Mouse (Mus musculus) CH12.LX (cell line): ENCODE measurements at regions not wholly inside any gene's neighbourhood (a gene's known extent, or its start where the extent isn't known, plus 50 kb on each side); places are given as distances from the start of the nearest gene placed in this dataset.

ENCODE experiments used
- DNase-seq: peaks from one replicate; pipeline ENCODE4 v3.0.0-alpha.2; 2013; ENCODE audit errors: extremely low read depth
- H3K27ac ChIP-seq: 2 replicates; pipeline ENCODE4 v1.5.1; 2012; ENCODE audit warnings: low read depth, mild to moderate bottlenecking, control low read depth, moderate library complexity; ENCODE audit not compliant: insufficient read depth
- H3K27me3 ChIP-seq: replicated peaks from 2 replicates; pipeline ENCODE3; 2012; ENCODE audit warnings: inconsistent platforms
- H3K36me3 ChIP-seq, 2 experiments: replicated peaks in 1 of 2; 2 replicates each; pipeline versions ENCODE3 to v1.6.1; 2012; ENCODE audit warnings: inconsistent platforms in 1 of 2, low read length in 1 of 2, mild to moderate bottlenecking in 1 of 2, mixed read lengths in 1 of 2, moderate library complexity in 1 of 2; ENCODE audit not compliant: control insufficient read depth in 1 of 2, insufficient read depth in 1 of 2
- H3K4me1 ChIP-seq, 2 experiments: 2 replicates each; pipeline ENCODE4 v1.6.1; 2012; ENCODE audit warnings: inconsistent platforms in 1 of 2, moderate library complexity in 1 of 2; ENCODE audit not compliant: insufficient read depth in 2 of 2, control insufficient read depth in 1 of 2
- H3K4me2 ChIP-seq: 2 replicates; pipeline ENCODE4 v1.6.1; 2012; ENCODE audit warnings: low read depth, mild to moderate bottlenecking, control low read depth; ENCODE audit not compliant: poor library complexity, insufficient read depth, severe bottlenecking
- H3K4me3 ChIP-seq, 3 experiments: fragments of 150-350 bp in 1 of 3; sonication (generic) in 1 of 3; replicated peaks in 1 of 3; 2 replicates each; pipeline versions ENCODE3 to v1.5.1; 2011 to 2012; ENCODE audit warnings: low read depth in 2 of 3, low read length in 2 of 3, mild to moderate bottlenecking in 2 of 3, moderate library complexity in 2 of 3, control low read depth in 1 of 3, improper control_type of control experiment in 1 of 3, inconsistent platforms in 1 of 3, mixed read lengths in 1 of 3; ENCODE audit not compliant: poor library complexity in 1 of 3
- H3K79me2 ChIP-seq: replicated peaks from 2 replicates; pipeline ENCODE4 v1.6.1; 2012; ENCODE audit warnings: mild to moderate bottlenecking, moderate library complexity; ENCODE audit not compliant: control insufficient read depth, poor library complexity, insufficient read depth, severe bottlenecking; ENCODE audit errors: extremely low read depth
- H3K9ac ChIP-seq: 2 replicates; pipeline ENCODE4 v1.6.1; 2012; ENCODE audit warnings: low read depth, mild to moderate bottlenecking, control low read depth, moderate library complexity; ENCODE audit not compliant: insufficient read depth
- H3K9me3 ChIP-seq: replicated peaks from 2 replicates; pipeline ENCODE3; 2012; ENCODE audit warnings: low read length, inconsistent platforms, mixed read lengths
- BHLHE40 ChIP-seq: IDR thresholded peaks from 2 replicates; pipeline ENCODE4 v1.6.1; 2011; ENCODE audit warnings: mild to moderate bottlenecking, low read depth, low read length, improper control_type of control experiment
- CHD1 ChIP-seq: IDR thresholded peaks from 2 replicates; pipeline ENCODE4 v1.6.1; 2012; ENCODE audit warnings: low read depth, low read length, improper control_type of control experiment, inconsistent platforms
- CHD2 ChIP-seq: IDR thresholded peaks from 2 replicates; pipeline ENCODE4 v1.6.1; 2011; ENCODE audit warnings: low read length, improper control_type of control experiment
- E2F4 ChIP-seq: IDR thresholded peaks from 2 replicates; pipeline ENCODE4 v1.6.1; 2011; ENCODE audit warnings: low read depth, low read length, improper control_type of control experiment; ENCODE audit not compliant: insufficient replicate concordance
- ELF1 ChIP-seq: IDR thresholded peaks from 2 replicates; pipeline ENCODE4 v1.6.1; 2014; ENCODE audit warnings: low read depth, mild to moderate bottlenecking, inconsistent platforms, low read length, improper control_type of control experiment
- JUN ChIP-seq: IDR thresholded peaks from 2 replicates; pipeline ENCODE4 v1.6.1; 2011; ENCODE audit warnings: low read depth, mild to moderate bottlenecking, low read length, improper control_type of control experiment, moderate library complexity; ENCODE audit not compliant: insufficient read depth
- JUND ChIP-seq: conservative IDR thresholded peaks from 2 replicates; pipeline ENCODE4 v1.6.1; 2011; ENCODE audit warnings: low read depth, low read length, improper control_type of control experiment
- MAX ChIP-seq: IDR thresholded peaks from 2 replicates; pipeline ENCODE4 v1.6.1; 2011; ENCODE audit warnings: low read length, improper control_type of control experiment
- MAZ ChIP-seq: IDR thresholded peaks from 2 replicates; pipeline ENCODE4 v1.6.1; 2012; ENCODE audit warnings: low read depth, mild to moderate bottlenecking, inconsistent platforms, low read length, improper control_type of control experiment, moderate library complexity
- MEF2A ChIP-seq: IDR thresholded peaks from 2 replicates; pipeline ENCODE4 v1.6.1; 2014; ENCODE audit warnings: low read depth, mild to moderate bottlenecking, inconsistent platforms, low read length, improper control_type of control experiment, borderline replicate concordance
- MXI1 ChIP-seq: IDR thresholded peaks from 2 replicates; pipeline ENCODE4 v1.6.1; 2011; ENCODE audit warnings: mild to moderate bottlenecking, low read depth, low read length, improper control_type of control experiment
- NELFE ChIP-seq: IDR thresholded peaks from 2 replicates; pipeline ENCODE4 v1.6.1; 2011; ENCODE audit warnings: low read depth, low read length, improper control_type of control experiment
- NRF1 ChIP-seq: IDR thresholded peaks from 2 replicates; pipeline ENCODE4 v1.6.1; 2014; ENCODE audit warnings: low read depth, mild to moderate bottlenecking, inconsistent platforms, low read length, improper control_type of control experiment, moderate library complexity
- PAX5 ChIP-seq: IDR thresholded peaks from 2 replicates; pipeline ENCODE4 v1.6.1; 2012; ENCODE audit warnings: low read length, inconsistent platforms, mixed read lengths
- POLR2A ChIP-seq: IDR thresholded peaks from 2 replicates; pipeline ENCODE4 v1.6.1; 2011; ENCODE audit warnings: low read depth, mild to moderate bottlenecking, improper control_type of control experiment, low read length
- RAD21 ChIP-seq: IDR thresholded peaks from 2 replicates; pipeline ENCODE4 v1.6.1; 2011; ENCODE audit warnings: low read depth, mild to moderate bottlenecking, low read length, improper control_type of control experiment, moderate library complexity
- SIN3A ChIP-seq: IDR thresholded peaks from 2 replicates; pipeline ENCODE4 v1.6.1; 2012; ENCODE audit warnings: low read length, improper control_type of control experiment, inconsistent platforms
- TBP ChIP-seq: conservative IDR thresholded peaks from 2 replicates; pipeline ENCODE4 v1.6.1; 2011; ENCODE audit warnings: low read depth, low read length, improper control_type of control experiment
- UBTF ChIP-seq: IDR thresholded peaks from 2 replicates; pipeline ENCODE4 v1.6.1; 2012; ENCODE audit warnings: low read depth, mild to moderate bottlenecking, inconsistent platforms, low read length, improper control_type of control experiment, moderate library complexity
- USF1 ChIP-seq: IDR thresholded peaks from 2 replicates; pipeline ENCODE4 v1.6.1; 2014; ENCODE audit warnings: low read depth, mild to moderate bottlenecking, inconsistent platforms, low read length, improper control_type of control experiment
- ZMIZ1 ChIP-seq: IDR thresholded peaks from 2 replicates; pipeline ENCODE4 v1.6.1; 2012; ENCODE audit warnings: low read depth, mild to moderate bottlenecking, inconsistent platforms, low read length, improper control_type of control experiment
- ZNF384 ChIP-seq: IDR thresholded peaks from 2 replicates; pipeline ENCODE4 v1.6.1; 2012; ENCODE audit warnings: low read depth, low read length, improper control_type of control experiment, inconsistent platforms
- dilution Hi-C: fragments of 300-500 bp; cut with MboI; formaldehyde crosslinking; loops from 2 replicates; pipeline ENCODE4 v1.14.3; 2020; ENCODE audit warnings: low sequenced_read_pairs; ENCODE audit not compliant: extremely low pct_unique_long_range_greater_than_20kb, extremely low pct_ligation_motif_present
- in situ Hi-C: fragments of 300-500 bp; cut with MboI; formaldehyde crosslinking; loops from 3 replicates; pipeline ENCODE4 v1.14.3; 2019; ENCODE audit warnings: low sequenced_read_pairs, low pct_ligation_motif_present, low pct_unique_long_range_greater_than_20kb, mixed read lengths

DNA sequence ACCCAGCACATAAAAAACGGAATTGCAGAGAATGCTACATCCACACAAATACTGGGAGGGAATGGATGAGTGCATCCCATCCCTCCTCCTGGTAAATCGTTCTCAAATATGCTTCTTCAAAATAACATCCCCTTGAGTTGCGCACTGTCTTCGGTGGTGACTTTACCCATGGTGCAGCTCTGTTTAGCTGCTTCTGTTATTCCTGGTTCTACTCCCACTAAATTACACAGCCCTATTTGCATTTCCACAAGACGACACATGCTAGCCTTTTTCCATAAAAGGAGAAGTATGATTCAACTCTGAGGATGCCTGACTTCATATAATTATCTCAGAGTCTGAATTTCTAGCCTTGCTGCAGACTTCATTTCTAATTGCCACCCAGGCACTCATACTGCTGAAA is 65.5 kb upstream of the Ift57 start:
- H3K9me3 ChIP-seq: no peaks in the 10 kb centered on the region
- H3K4me3 ChIP-seq: no peak overlapping the region
- no peak for TF ChIP-seq SIN3A
- TF ChIP-seq UBTF: no peak
- no peak for TF ChIP-seq E2F4
- no peak for TF ChIP-seq JUND
- no peak for TF ChIP-seq NELFE
- TF ChIP-seq MXI1: no peak
- no peak for TF ChIP-seq CHD2
- TF ChIP-seq RAD21: no peak
- no peaks in the 10 kb centered on the region for H3K27me3 ChIP-seq
- in situ Hi-C loops (no loop called here), dilution Hi-C loops (no loop called here)
- H3K9ac ChIP-seq: no peak overlapping the region
- no peak overlapping the region for H3K4me2 ChIP-seq
- no peaks in the 10 kb centered on the region for H3K79me2 ChIP-seq
- no peak overlapping the region for H3K27ac ChIP-seq
- no peaks in the 10 kb centered on the region for H3K36me3 ChIP-seq
- DNase-seq: no peak
- H3K4me1 ChIP-seq: peaks cover 0 to 2% of the 10 kb centered on the region in 2 experiments; a peak in 1 of 4 replicates

DNA sequence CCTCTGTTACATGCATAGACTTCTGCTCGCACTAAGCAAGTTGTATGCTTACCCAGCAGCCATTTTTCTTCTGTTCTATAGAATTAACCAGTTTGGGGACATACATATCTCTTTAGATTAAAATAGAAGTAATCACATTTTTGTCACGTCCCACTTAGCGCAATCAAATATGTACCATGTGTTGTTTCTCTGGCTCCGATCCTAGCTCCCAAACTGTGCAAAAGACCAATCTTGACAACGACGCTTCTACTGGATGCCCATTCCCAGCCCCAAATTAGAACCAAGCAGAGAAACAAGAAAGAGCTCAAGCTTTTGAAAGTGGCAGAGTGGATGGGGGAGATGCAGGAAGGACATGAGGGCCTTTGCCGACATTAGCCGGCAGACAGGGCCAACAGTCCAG is 63.5 kb upstream of the Ift57 start:
- TF ChIP-seq E2F4 (no peak), ELF1 (no peak), ZNF384 (no peak), CHD1 (no peak), MXI1 (no peak), NRF1 (no peak), ZMIZ1 (no peak), PAX5 (no peak), MEF2A (no peak), BHLHE40 (no peak), CHD2 (no peak), TBP (no peak), USF1 (no peak), RAD21 (no peak), MAX (no peak), POLR2A (no peak), MAZ (no peak), JUN (no peak)
- TF ChIP-seq, all 38 proteins: peak for 0
- Histone ChIP-seq H3K27me3 (no peaks in the 10 kb centered on the region), H3K27ac (no peak overlapping the region), H3K36me3 (no peaks in the 10 kb centered on the region), H3K4me3 (no peak overlapping the region), H3K9ac (no peak overlapping the region), H3K9me3 (no peaks in the 10 kb centered on the region), H3K4me2 (no peak overlapping the region), H3K4me1 (peaks cover 0 to 2% of the 10 kb centered on the region in 2 experiments; a peak in 1 of 4 replicates), H3K79me2 (no peaks in the 10 kb centered on the region)
- no peak for DNase-seq
- dilution Hi-C loops (no loop called here), in situ Hi-C loops (no loop called here)
